Mouse (Mus musculus) layer of hippocampus, adult 9-11 months (tissue): ENCODE results near the gene Lekr1.

Experiments used
- DNase-seq: peaks from one replicate; pipeline ENCODE4 v3.0.0; 2022

Lekr1 gene

GRCm38 (mm10) chr3:65839664-65840063, 173.6 kb downstream of the Lekr1 start:
- DNase-seq, result no peak

- DNase-seq, result no peak
Measured at GRCm38 (mm10) chr3:65841175-65841574, 175.1 kb downstream of the Lekr1 start.

- DNase-seq, result no peak
Measured at GRCm38 (mm10) chr3:65842515-65843184, 176.6 kb downstream of the Lekr1 start.

- no peak for DNase-seq
Measured at GRCm38 (mm10) chr3:65843185-65843552, 177.1 kb downstream of the Lekr1 start.

GRCm38 (mm10) chr3:65844302-65844701, 178.3 kb downstream of the Lekr1 start:
- DNase-seq, result no peak

- no peak for DNase-seq
Measured at GRCm38 (mm10) chr3:65844851-65845552, 179.0 kb downstream of the Lekr1 start.

GRCm38 (mm10) chr3:65847158-65847787, 181.2 kb downstream of the Lekr1 start:
- DNase-seq, result no peak

- DNase-seq, result no peak
Measured at GRCm38 (mm10) chr3:65853746-65854145, 187.7 kb downstream of the Lekr1 start.

GRCm38 (mm10) chr3:65855521-65855920, 189.5 kb downstream of the Lekr1 start:
- no peak for DNase-seq

- no peak for DNase-seq
Measured at GRCm38 (mm10) chr3:65858118-65858517, 192.1 kb downstream of the Lekr1 start.

- no peak for DNase-seq
Measured at GRCm38 (mm10) chr3:65858741-65859348, 192.8 kb downstream of the Lekr1 start.

- no peak for DNase-seq
Measured at GRCm38 (mm10) chr3:65859750-65860149, 193.7 kb downstream of the Lekr1 start.

GRCm38 (mm10) chr3:65860903-65861302, 194.9 kb downstream of the Lekr1 start:
- DNase-seq, result no peak

GRCm38 (mm10) chr3:65861471-65861881, 195.4 kb downstream of the Lekr1 start:
- DNase-seq, result no peak

- DNase-seq, result peak; percentile 84
Measured at GRCm38 (mm10) chr3:65863297-65863696, 197.3 kb downstream of the Lekr1 start.

GRCm38 (mm10) chr3:65863762-65864377, 197.8 kb downstream of the Lekr1 start:
- DNase-seq, result peak; percentile 33

- peak; percentile 71 for DNase-seq
Measured at GRCm38 (mm10) chr3:65868931-65869330, 202.9 kb downstream of the Lekr1 start.

GRCm38 (mm10) chr3:65869724-65870123, 203.7 kb downstream of the Lekr1 start:
- no peak for DNase-seq

GRCm38 (mm10) chr3:65871188-65871603, 205.2 kb downstream of the Lekr1 start:
- peak; percentile 20 for DNase-seq

GRCm38 (mm10) chr3:65871609-65872272, 205.7 kb downstream of the Lekr1 start:
- no peak for DNase-seq

GRCm38 (mm10) chr3:65873093-65873830, 207.2 kb downstream of the Lekr1 start:
- DNase-seq, result no peak
